Mouse (Mus musculus) left cerebral cortex, adult 9 months (tissue): Measurements from ENCODE around the gene Eefsec.

ENCODE experiments used
- DNase-seq, 2 experiments: peaks; one replicate each; pipeline ENCODE4 v3.0.0; 2022; ENCODE audit warnings: low spot score in 2 of 2

Gene Eefsec

GRCm38 (mm10) chr6:88266055-88266454 lies 180.3 kb downstream of the Eefsec start:
- DNase-seq: no peak

GRCm38 (mm10) chr6:88265355-88265754 lies 181.0 kb downstream of the Eefsec start:
- no peak for DNase-seq

GRCm38 (mm10) chr6:88262160-88262559 lies 184.2 kb downstream of the Eefsec start:
- peak in 1 of 2 experiments; percentile 31 for DNase-seq

GRCm38 (mm10) chr6:88260645-88261044 lies 185.7 kb downstream of the Eefsec start:
- no peak for DNase-seq

- DNase-seq: no peak
Measured at GRCm38 (mm10) chr6:88259621-88260020, 186.7 kb downstream of the Eefsec start.

GRCm38 (mm10) chr6:88255435-88255834 lies 190.9 kb downstream of the Eefsec start:
- DNase-seq: no peak

GRCm38 (mm10) chr6:88254082-88254481 lies 192.3 kb downstream of the Eefsec start:
- DNase-seq: no peak

GRCm38 (mm10) chr6:88251798-88252478 lies 194.4 kb downstream of the Eefsec start:
- DNase-seq: no peak

GRCm38 (mm10) chr6:88251396-88251795 lies 194.9 kb downstream of the Eefsec start:
- DNase-seq: no peak

- DNase-seq: no peak
Measured at GRCm38 (mm10) chr6:88249231-88249630, 197.1 kb downstream of the Eefsec start.

GRCm38 (mm10) chr6:88242604-88243003 lies 203.7 kb downstream of the Eefsec start:
- peak in 1 of 2 experiments; percentile 26 for DNase-seq

GRCm38 (mm10) chr6:88236513-88236912 lies 209.8 kb downstream of the Eefsec start:
- no peak for DNase-seq

GRCm38 (mm10) chr6:88235983-88236382 lies 210.4 kb downstream of the Eefsec start:
- DNase-seq: no peak

GRCm38 (mm10) chr6:88235461-88235860 lies 210.9 kb downstream of the Eefsec start:
- no peak for DNase-seq

- no peak for DNase-seq
Measured at GRCm38 (mm10) chr6:88233996-88234395, 212.3 kb downstream of the Eefsec start.

- DNase-seq: no peak
Measured at GRCm38 (mm10) chr6:88232221-88232620, 214.1 kb downstream of the Eefsec start.

- DNase-seq: no peak
Measured at GRCm38 (mm10) chr6:88231821-88232220, 214.5 kb downstream of the Eefsec start.

GRCm38 (mm10) chr6:88229221-88229620 lies 217.1 kb downstream of the Eefsec start:
- DNase-seq: no peak

GRCm38 (mm10) chr6:88227537-88227936 lies 218.8 kb downstream of the Eefsec start:
- DNase-seq: no peak

GRCm38 (mm10) chr6:88226570-88226994 lies 219.8 kb downstream of the Eefsec start:
- DNase-seq: no peak

GRCm38 (mm10) chr6:88221968-88222367 lies 224.4 kb downstream of the Eefsec start, which contains the start of gene Dnajb8:
Gene Dnajb8 (plus strand): TSS chr6:88222268.
- no peak for DNase-seq

GRCm38 (mm10) chr6:88219094-88219493 lies 227.2 kb downstream of the Eefsec start:
- DNase-seq: no peak

GRCm38 (mm10) chr6:88216199-88216598 lies 230.1 kb downstream of the Eefsec start:
- no peak for DNase-seq

GRCm38 (mm10) chr6:88215797-88216196 lies 230.5 kb downstream of the Eefsec start:
- no peak for DNase-seq
